ENCODE assay signal across 16 mouse cellular contexts in genomic region chr14:48669541-48670257, GRCm38 (mm10). TPM values are rescaled to one million over a fixed set of nuclear protein-coding genes. Genes with fewer than 3 reads are reported as not detected.
DNase-seq lines count a peak whose midpoint lies in the region; ATAC-seq and TF ChIP-seq lines count a peak whose summit lies in the region.
"Had no signal": no experiment of that assay in that cellular context is flagged by ENCODE, and none has a peak within 500 bp of the region (broad histone marks: within the 10 kb centered on the region; RNA-seq: fewer than 3 reads in every experiment).

No protein-coding gene starts in this region.

- no peak overlapping the region for H3K9ac ChIP-seq in hindbrain, embryonic 11.5 days (ENCODE audit: low read depth, low read length)
- H3K9ac ChIP-seq in hindbrain, embryonic 16.5 days (ENCODE audit: low read depth, low read length): no peak overlapping the region
- peak overlapping the region; percentile 14; the same call in 1 of the 2 replicates for H3K9ac ChIP-seq in hindbrain, embryonic 14.5 days
- peak overlapping the region; percentile 42 for H3K9ac ChIP-seq in midbrain, embryonic 16.5 days (ENCODE audit: low read depth, low read length)
- H3K9ac ChIP-seq: limb, embryonic 12.5 days; liver, postnatal 0 days had no signal

- no peak overlapping the region for H3K4me2 ChIP-seq in hindbrain, embryonic 11.5 days (replicated peaks; ENCODE audit: low read depth, low read length)
- no peak overlapping the region; the same call in 1 of the 2 replicates for H3K4me2 ChIP-seq in hindbrain, embryonic 16.5 days (ENCODE audit: low read length)
- peak overlapping the region; percentile 40; the same call in 1 of the 2 replicates for H3K4me2 ChIP-seq in hindbrain, embryonic 14.5 days (replicated peaks)
- H3K4me2 ChIP-seq in midbrain, embryonic 16.5 days (ENCODE audit: low read length): peak overlapping the region; percentile 58
- H3K4me2 ChIP-seq: limb, embryonic 12.5 days had no signal

- TF ChIP-seq POLR2A in lung, adult 2 months (IDR thresholded peaks at IDR 0.05; ENCODE audit: borderline replicate concordance, extremely low read depth, low read depth, low read length): no peak

- DNase-seq in hindbrain, embryonic 11.5 days (ENCODE audit: low spot score): peak; percentile 54
- DNase-seq in embryo, embryonic 11 days: peak; percentile 39
- no peak for DNase-seq in hindbrain, embryonic 14.5 days (ENCODE audit: low spot score)
- no peak for DNase-seq in lung, adult 2 months
- no peak for DNase-seq in kidney, postnatal 4 days
- DNase-seq: adrenal gland, postnatal 14 days; heart, postnatal 4 days; kidney, adult 2 months; liver, postnatal 0 days had no signal

- H3K36me3 ChIP-seq in hindbrain, embryonic 11.5 days (ENCODE audit: control insufficient read depth, insufficient read depth, low read length): no peaks in the 10 kb centered on the region
- H3K36me3 ChIP-seq in hindbrain, embryonic 16.5 days (ENCODE audit: control insufficient read depth, insufficient read depth, low read length): no peaks in the 10 kb centered on the region
- H3K36me3 ChIP-seq in hindbrain, embryonic 14.5 days (replicated peaks; ENCODE audit: control insufficient read depth, insufficient read depth): no peaks in the 10 kb centered on the region
- no peaks in the 10 kb centered on the region for H3K36me3 ChIP-seq in midbrain, embryonic 16.5 days (ENCODE audit: control insufficient read depth, insufficient read depth, low read length)
- H3K36me3 ChIP-seq: G1E; limb, embryonic 12.5 days had no signal

- H3K27me3 ChIP-seq in hindbrain, embryonic 11.5 days (ENCODE audit: control insufficient read depth, insufficient read depth, low read length): peaks cover 88% of the 10 kb centered on the region
- peaks cover 42% of the 10 kb centered on the region for H3K27me3 ChIP-seq in hindbrain, embryonic 16.5 days (replicated peaks; ENCODE audit: control insufficient read depth, insufficient read depth, low read length)
- peaks cover 99% of the 10 kb centered on the region for H3K27me3 ChIP-seq in hindbrain, embryonic 14.5 days (ENCODE audit: control insufficient read depth, insufficient read depth, low read length)
- H3K27me3 ChIP-seq in midbrain, embryonic 16.5 days (ENCODE audit: control insufficient read depth, insufficient read depth, low read depth, low read length): peaks cover 9% of the 10 kb centered on the region; the same call in 1 of the 2 replicates

- TF ChIP-seq CTCF in lung, adult 2 months (IDR thresholded peaks at IDR 0.05; ENCODE audit: insufficient read depth, low read length): no peak

- no peaks in the 10 kb centered on the region for H3K9me3 ChIP-seq in hindbrain, embryonic 11.5 days (ENCODE audit: control insufficient read depth, low read length)
- no peaks in the 10 kb centered on the region for H3K9me3 ChIP-seq in hindbrain, embryonic 16.5 days (ENCODE audit: control insufficient read depth, low read length)
- no peaks in the 10 kb centered on the region for H3K9me3 ChIP-seq in hindbrain, embryonic 14.5 days (ENCODE audit: control insufficient read depth, low read length)
- no peaks in the 10 kb centered on the region for H3K9me3 ChIP-seq in midbrain, embryonic 16.5 days (replicated peaks; ENCODE audit: control insufficient read depth, low read length, poor library complexity, severe bottlenecking)
- H3K9me3 ChIP-seq: G1E; limb, embryonic 12.5 days had no signal

- WGBS in hindbrain, embryonic 11.5 days: 2% methylated on average over 18 of the region's 18 CpGs
- WGBS in hindbrain, embryonic 16.5 days: 1% methylated on average over 18 of the region's 18 CpGs
- 1% methylated on average over 18 of the region's 18 CpGs for WGBS in hindbrain, embryonic 14.5 days
- 6% methylated on average over 18 of the region's 18 CpGs for WGBS in midbrain, embryonic 16.5 days
- 7% methylated on average over 18 of the region's 18 CpGs for WGBS in lung, adult 2 months

- H3K27ac ChIP-seq in hindbrain, embryonic 11.5 days (ENCODE audit: low read depth, low read length): no peak overlapping the region
- H3K27ac ChIP-seq in hindbrain, embryonic 16.5 days (ENCODE audit: low read depth, low read length): no peak overlapping the region
- peak overlapping the region; percentile 45; the same call in 1 of the 2 replicates for H3K27ac ChIP-seq in hindbrain, embryonic 14.5 days
- peak overlapping the region; percentile 87 for H3K27ac ChIP-seq in midbrain, embryonic 16.5 days (ENCODE audit: low read length)
- H3K27ac ChIP-seq: limb, embryonic 12.5 days had no signal

- no peak overlapping the region for H3K4me3 ChIP-seq in hindbrain, embryonic 11.5 days (ENCODE audit: low read depth, low read length)
- H3K4me3 ChIP-seq in hindbrain, embryonic 16.5 days (ENCODE audit: low read length): no peak overlapping the region
- no peak overlapping the region for H3K4me3 ChIP-seq in hindbrain, embryonic 14.5 days (replicated peaks; ENCODE audit: low read length)
- H3K4me3 ChIP-seq in midbrain, embryonic 16.5 days (ENCODE audit: low read depth, low read length): peak overlapping the region; percentile 32
- no peak overlapping the region for H3K4me3 ChIP-seq in lung, adult 2 months (replicated peaks; ENCODE audit: extremely low read depth, low read depth, low read length)
- H3K4me3 ChIP-seq: erythroblast, embryonic 14.5 days; limb, embryonic 12.5 days had no signal

- H3K4me1 ChIP-seq in hindbrain, embryonic 11.5 days (replicated peaks; ENCODE audit: control insufficient read depth, insufficient read depth, low read length): peaks cover 4% of the 10 kb centered on the region; the same call in 1 of the 2 replicates
- H3K4me1 ChIP-seq in hindbrain, embryonic 16.5 days (ENCODE audit: control insufficient read depth, insufficient read depth, low read depth, low read length): no peaks in the 10 kb centered on the region
- no peaks in the 10 kb centered on the region for H3K4me1 ChIP-seq in hindbrain, embryonic 14.5 days (replicated peaks; ENCODE audit: control insufficient read depth, insufficient read depth, low read length)
- H3K4me1 ChIP-seq in midbrain, embryonic 16.5 days (ENCODE audit: control insufficient read depth, insufficient read depth, low read length): peaks cover 8% of the 10 kb centered on the region; the same call in 1 of the 2 replicates
- no peaks in the 10 kb centered on the region; the same call in 1 of the 2 replicates for H3K4me1 ChIP-seq in lung, adult 2 months (ENCODE audit: control insufficient read depth, insufficient read depth, low read length)

- no peak for ATAC-seq in hindbrain, embryonic 11.5 days (ENCODE audit: low FRiP score)
- no peak for ATAC-seq in hindbrain, embryonic 16.5 days
- no peak for ATAC-seq in hindbrain, embryonic 14.5 days (ENCODE audit: low FRiP score)
- ATAC-seq in midbrain, embryonic 16.5 days: no peak
- ATAC-seq: liver, postnatal 0 days had no signal

RNA-seq across cellular contexts. Expression of gene Otx2, which starts 3.9 kb away (rescaled TPM):
- 13.9 TPM in 2 replicates for polyA plus RNA-seq in hindbrain, embryonic 11.5 days (2014; fragmentation: Nextera tagmentation; extraction: Ambion mirVana)
- 21.0 and 26.3 TPM in 2 replicates for polyA plus RNA-seq in hindbrain, embryonic 16.5 days (2015; fragmentation: Nextera tagmentation; extraction: Ambion mirVana)
- polyA plus RNA-seq in hindbrain, embryonic 14.5 days (2014; fragmentation: Nextera tagmentation; extraction: Ambion mirVana): 18.5 and 20.3 TPM in 2 replicates
- 69.3 and 79.5 TPM in 2 replicates for polyA plus RNA-seq in midbrain, embryonic 16.5 days (2015; fragmentation: Nextera tagmentation; extraction: Ambion mirVana)
- not detected in 2 replicates for polyA plus RNA-seq in lung, adult 2 months (2012; rRNA removed)
- polyA plus RNA-seq: erythroblast, embryonic 14.5 days; G1E; kidney, adult 2 months; limb, embryonic 12.5 days; liver, postnatal 0 days; small intestine, adult 2 months; stomach, embryonic 16.5 days had no signal

Comparison
In these comparisons a context has a peak if more than half of its experiments do, and no peak if none do; other contexts are left out.
1. DNase-seq: peak in hindbrain, embryonic 11.5 days (single experiment) and embryo, embryonic 11 days (single experiment); none in hindbrain, embryonic 14.5 days (single experiment), lung, adult 2 months (single experiment) and kidney, postnatal 4 days (0 of 2).
2. H3K27ac ChIP-seq: peak in hindbrain, embryonic 14.5 days (single experiment) and midbrain, embryonic 16.5 days (single experiment); none in hindbrain, embryonic 11.5 days (single experiment) and hindbrain, embryonic 16.5 days (single experiment).
3. H3K4me2 ChIP-seq: peak in hindbrain, embryonic 14.5 days (single experiment) and midbrain, embryonic 16.5 days (single experiment); none in hindbrain, embryonic 11.5 days (single experiment) and hindbrain, embryonic 16.5 days (single experiment).
4. H3K9ac ChIP-seq: peak in hindbrain, embryonic 14.5 days (single experiment) and midbrain, embryonic 16.5 days (single experiment); none in hindbrain, embryonic 11.5 days (single experiment) and hindbrain, embryonic 16.5 days (single experiment).
5. RNA of gene Otx2, which starts 3.9 kb away (polyA plus RNA-seq): 69.3 to 79.5 TPM in midbrain, embryonic 16.5 days, 21.0 to 26.3 TPM in hindbrain, embryonic 16.5 days, 18.5 to 20.3 TPM in hindbrain, embryonic 14.5 days and 13.9 TPM in hindbrain, embryonic 11.5 days; not detected in lung, adult 2 months; every median in the first group is over 10 times any median in the second.